Mouse (Mus musculus): Measurements from ENCODE around the gene Rgs1. TPM values are rescaled to one million over a fixed set of nuclear protein-coding genes. Genes with fewer than 3 reads are reported as not detected.

Gene Rgs1
- polyA plus RNA-seq, 1 experiment from 2014 or later = 0.38 TPM

GRCm38 (mm10) chr1:144210912-144211311 is 38.1 kb downstream of the Rgs1 start:
- Histone ChIP-seq H3K36me3 (ENCODE audit: control insufficient read depth, insufficient read depth, low read length) (no peaks in the 10 kb centered on the region), H3K27me3 (ENCODE audit: control insufficient read depth, insufficient read depth, low read length) (no peaks in the 10 kb centered on the region), H3K4me3 (ENCODE audit: control insufficient read depth in 1 of 2, insufficient read depth in 1 of 2, low read depth in 1 of 2, low read length in 2 of 2) (no peak overlapping the region), H3K9ac (ENCODE audit: low read length) (no peak overlapping the region), H3K27ac (replicated peaks in 1 of 2; ENCODE audit: control insufficient read depth in 1 of 2, insufficient read depth in 1 of 2, low read depth in 2 of 2, low read length in 2 of 2) (no peak overlapping the region), H3K4me2 (ENCODE audit: low read length) (no peak overlapping the region), H3K4me1 (ENCODE audit: control insufficient read depth in 2 of 2, insufficient read depth in 2 of 2, low read length in 2 of 2) (no peaks in the 10 kb centered on the region), H3K9me3 (ENCODE audit: control insufficient read depth, low read length) (no peaks in the 10 kb centered on the region)
- 58% methylated on average over 3 of the region's 3 CpGs for WGBS
- ATAC-seq (ENCODE audit: insufficient number of reproducible peaks, insufficient read depth, low FRiP score, low read depth) = no peak

GRCm38 (mm10) chr1:144206281-144207061 is 42.6 kb downstream of the Rgs1 start:
- Histone ChIP-seq H3K27ac (replicated peaks in 1 of 2; ENCODE audit: control insufficient read depth in 1 of 2, insufficient read depth in 1 of 2, low read depth in 2 of 2, low read length in 2 of 2) (no peak overlapping the region), H3K4me2 (ENCODE audit: low read length) (no peak overlapping the region), H3K27me3 (ENCODE audit: control insufficient read depth, insufficient read depth, low read length) (no peaks in the 10 kb centered on the region), H3K4me3 (ENCODE audit: control insufficient read depth in 1 of 2, insufficient read depth in 1 of 2, low read depth in 1 of 2, low read length in 2 of 2) (no peak overlapping the region), H3K9ac (ENCODE audit: low read length) (no peak overlapping the region), H3K4me1 (ENCODE audit: control insufficient read depth in 2 of 2, insufficient read depth in 2 of 2, low read length in 2 of 2) (no peaks in the 10 kb centered on the region), H3K36me3 (ENCODE audit: control insufficient read depth, insufficient read depth, low read length) (no peaks in the 10 kb centered on the region), H3K9me3 (ENCODE audit: control insufficient read depth, low read length) (no peaks in the 10 kb centered on the region)
- WGBS = 70% methylated on average over 7 of the region's 7 CpGs
- no peak for ATAC-seq (ENCODE audit: insufficient number of reproducible peaks, insufficient read depth, low FRiP score, low read depth)

- WGBS = 85% methylated on average over 2 of the region's 2 CpGs
- no peaks in the 10 kb centered on the region for H3K4me1 ChIP-seq (ENCODE audit: control insufficient read depth in 2 of 2, insufficient read depth in 2 of 2, low read length in 2 of 2)
- H3K27me3 ChIP-seq (ENCODE audit: control insufficient read depth, insufficient read depth, low read length) = no peaks in the 10 kb centered on the region
- no peak overlapping the region for H3K4me2 ChIP-seq (ENCODE audit: low read length)
- no peak for ATAC-seq (ENCODE audit: insufficient number of reproducible peaks, insufficient read depth, low FRiP score, low read depth)
- no peak overlapping the region for H3K9ac ChIP-seq (ENCODE audit: low read length)
- no peaks in the 10 kb centered on the region for H3K36me3 ChIP-seq (ENCODE audit: control insufficient read depth, insufficient read depth, low read length)
- H3K27ac ChIP-seq (replicated peaks in 1 of 2; ENCODE audit: control insufficient read depth in 1 of 2, insufficient read depth in 1 of 2, low read depth in 2 of 2, low read length in 2 of 2) = no peak overlapping the region
- no peaks in the 10 kb centered on the region for H3K9me3 ChIP-seq (ENCODE audit: control insufficient read depth, low read length)
- no peak overlapping the region for H3K4me3 ChIP-seq (ENCODE audit: control insufficient read depth in 1 of 2, insufficient read depth in 1 of 2, low read depth in 1 of 2, low read length in 2 of 2)
These were observed 44.3 kb downstream of the Rgs1 start for GRCm38 (mm10) chr1:144204766-144205165.

GRCm38 (mm10) chr1:144202939-144203338 is 46.1 kb downstream of the Rgs1 start:
- H3K9me3 ChIP-seq (ENCODE audit: control insufficient read depth, low read length) = no peaks in the 10 kb centered on the region
- H3K27ac ChIP-seq (replicated peaks in 1 of 2; ENCODE audit: control insufficient read depth in 1 of 2, insufficient read depth in 1 of 2, low read depth in 2 of 2, low read length in 2 of 2) = no peak overlapping the region
- 67% methylated on average over 4 of the region's 4 CpGs for WGBS
- H3K36me3 ChIP-seq (ENCODE audit: control insufficient read depth, insufficient read depth, low read length) = no peaks in the 10 kb centered on the region
- no peak overlapping the region for H3K4me3 ChIP-seq (ENCODE audit: control insufficient read depth in 1 of 2, insufficient read depth in 1 of 2, low read depth in 1 of 2, low read length in 2 of 2)
- ATAC-seq (ENCODE audit: insufficient number of reproducible peaks, insufficient read depth, low FRiP score, low read depth) = no peak
- H3K9ac ChIP-seq (ENCODE audit: low read length) = no peak overlapping the region
- no peaks in the 10 kb centered on the region for H3K27me3 ChIP-seq (ENCODE audit: control insufficient read depth, insufficient read depth, low read length)
- no peak overlapping the region for H3K4me2 ChIP-seq (ENCODE audit: low read length)
- no peaks in the 10 kb centered on the region for H3K4me1 ChIP-seq (ENCODE audit: control insufficient read depth in 2 of 2, insufficient read depth in 2 of 2, low read length in 2 of 2)

GRCm38 (mm10) chr1:144200496-144200895 is 48.5 kb downstream of the Rgs1 start:
- Histone ChIP-seq H3K4me1 (ENCODE audit: control insufficient read depth in 2 of 2, insufficient read depth in 2 of 2, low read length in 2 of 2) (no peaks in the 10 kb centered on the region), H3K27ac (replicated peaks in 1 of 2; ENCODE audit: control insufficient read depth in 1 of 2, insufficient read depth in 1 of 2, low read depth in 2 of 2, low read length in 2 of 2) (no peak overlapping the region), H3K27me3 (ENCODE audit: control insufficient read depth, insufficient read depth, low read length) (no peaks in the 10 kb centered on the region), H3K9ac (ENCODE audit: low read length) (no peak overlapping the region), H3K4me3 (ENCODE audit: control insufficient read depth in 1 of 2, insufficient read depth in 1 of 2, low read depth in 1 of 2, low read length in 2 of 2) (no peak overlapping the region), H3K4me2 (ENCODE audit: low read length) (no peak overlapping the region), H3K9me3 (ENCODE audit: control insufficient read depth, low read length) (no peaks in the 10 kb centered on the region), H3K36me3 (ENCODE audit: control insufficient read depth, insufficient read depth, low read length) (no peaks in the 10 kb centered on the region)
- ATAC-seq (ENCODE audit: insufficient number of reproducible peaks, insufficient read depth, low FRiP score, low read depth) = no peak
- 31% methylated on average over 2 of the region's 2 CpGs for WGBS

- H3K9ac ChIP-seq (ENCODE audit: low read length) = no peak overlapping the region
- H3K4me2 ChIP-seq (ENCODE audit: low read length) = no peak overlapping the region
- H3K9me3 ChIP-seq (ENCODE audit: control insufficient read depth, low read length) = no peaks in the 10 kb centered on the region
- H3K4me1 ChIP-seq (ENCODE audit: control insufficient read depth in 2 of 2, insufficient read depth in 2 of 2, low read length in 2 of 2) = no peaks in the 10 kb centered on the region
- 67% methylated on average over 1 of the region's 1 CpGs for WGBS
- ATAC-seq (ENCODE audit: insufficient number of reproducible peaks, insufficient read depth, low FRiP score, low read depth) = no peak
- no peak overlapping the region for H3K27ac ChIP-seq (replicated peaks in 1 of 2; ENCODE audit: control insufficient read depth in 1 of 2, insufficient read depth in 1 of 2, low read depth in 2 of 2, low read length in 2 of 2)
- H3K4me3 ChIP-seq (ENCODE audit: control insufficient read depth in 1 of 2, insufficient read depth in 1 of 2, low read depth in 1 of 2, low read length in 2 of 2) = no peak overlapping the region
- H3K27me3 ChIP-seq (ENCODE audit: control insufficient read depth, insufficient read depth, low read length) = no peaks in the 10 kb centered on the region
- H3K36me3 ChIP-seq (ENCODE audit: control insufficient read depth, insufficient read depth, low read length) = no peaks in the 10 kb centered on the region
These were observed 49.5 kb downstream of the Rgs1 start for GRCm38 (mm10) chr1:144199538-144199937.

- Histone ChIP-seq H3K9me3 (ENCODE audit: control insufficient read depth, low read length) (no peaks in the 10 kb centered on the region), H3K27ac (replicated peaks in 1 of 2; ENCODE audit: control insufficient read depth in 1 of 2, insufficient read depth in 1 of 2, low read depth in 2 of 2, low read length in 2 of 2) (no peak overlapping the region), H3K4me2 (ENCODE audit: low read length) (no peak overlapping the region), H3K27me3 (ENCODE audit: control insufficient read depth, insufficient read depth, low read length) (no peaks in the 10 kb centered on the region), H3K4me3 (ENCODE audit: control insufficient read depth in 1 of 2, insufficient read depth in 1 of 2, low read depth in 1 of 2, low read length in 2 of 2) (no peak overlapping the region), H3K9ac (ENCODE audit: low read length) (no peak overlapping the region), H3K36me3 (ENCODE audit: control insufficient read depth, insufficient read depth, low read length) (no peaks in the 10 kb centered on the region), H3K4me1 (ENCODE audit: control insufficient read depth in 2 of 2, insufficient read depth in 2 of 2, low read length in 2 of 2) (no peaks in the 10 kb centered on the region)
- ATAC-seq (ENCODE audit: insufficient number of reproducible peaks, insufficient read depth, low FRiP score, low read depth) = no peak
- WGBS = 22% methylated on average over 3 of the region's 3 CpGs
These were observed 51.4 kb downstream of the Rgs1 start for GRCm38 (mm10) chr1:144197684-144198083.
